Mouse (Mus musculus): ENCODE measurements around the gene Antxr2. TPM values are rescaled to one million over a fixed set of nuclear protein-coding genes. Genes with fewer than 3 reads are reported as not detected.

The Antxr2 gene
- total and polyA plus RNA-seq, 3 experiments = 4.3 to 5.0 TPM; not detected in 1

GRCm38 (mm10) chr5:97967044-97967443 lies 63.8 kb downstream of the Antxr2 start:
- no peak overlapping the region for H3K27ac ChIP-seq (ENCODE audit: control insufficient read depth, low read depth, low read length)
- no peaks in the 10 kb centered on the region for H3K27me3 ChIP-seq (ENCODE audit: control insufficient read depth in 1 of 2, insufficient read depth in 2 of 2, low read length in 2 of 2)
- DNase-seq (ENCODE audit: low read depth, low spot score) = no peak
- no peaks in the 10 kb centered on the region for H3K36me3 ChIP-seq (ENCODE audit: control insufficient read depth in 1 of 2, insufficient read depth in 2 of 2, low read length in 2 of 2)
- no peaks in the 10 kb centered on the region for H3K79me2 ChIP-seq (ENCODE audit: control insufficient read depth, insufficient read depth, low read length, poor library complexity)
- no peaks in the 10 kb centered on the region for H3K4me1 ChIP-seq (ENCODE audit: control insufficient read depth in 1 of 2, insufficient read depth in 2 of 2, low read length in 2 of 2)
- TF ChIP-seq E2F4 (IDR thresholded peaks at IDR 0.05; ENCODE audit: borderline replicate concordance, low read depth, low read length) (no peak), ELF1 (IDR thresholded peaks at IDR 0.05; ENCODE audit: low read depth, low read length) (no peak), GABPA (IDR thresholded peaks at IDR 0.05; ENCODE audit: low read depth, low read length) (no peak), MEF2A (IDR thresholded peaks at IDR 0.05; ENCODE audit: extremely low read depth, insufficient replicate concordance, low read depth, low read length, poor library complexity, severe bottlenecking) (no peak), SIN3A (IDR thresholded peaks at IDR 0.05; ENCODE audit: low read length) (no peak), CHD1 (IDR thresholded peaks at IDR 0.05; ENCODE audit: low read depth, low read length) (no peak)
- H3K4me3 ChIP-seq (ENCODE audit: control insufficient read depth in 1 of 2, insufficient read depth in 1 of 2, low read depth in 2 of 2, low read length in 2 of 2) = no peak overlapping the region
- H3K9me3 ChIP-seq (replicated peaks; ENCODE audit: insufficient read depth, low read length) = no peaks in the 10 kb centered on the region
- no peak overlapping the region for H3K9ac ChIP-seq (ENCODE audit: control insufficient read depth, low read depth, low read length, poor library complexity, severe bottlenecking)

GRCm38 (mm10) chr5:97966101-97966500 lies 64.7 kb downstream of the Antxr2 start:
- TF ChIP-seq ZNF384 (IDR thresholded peaks at IDR 0.05; ENCODE audit: low read depth, low read length) = no peak
- TF ChIP-seq ELF1 (IDR thresholded peaks at IDR 0.05; ENCODE audit: low read depth, low read length) = no peak
- no peak for TF ChIP-seq USF2 (IDR thresholded peaks at IDR 0.05; ENCODE audit: borderline replicate concordance in 1 of 2, insufficient read depth in 1 of 2, low read depth in 1 of 2, low read length in 2 of 2)
- TF ChIP-seq SIN3A (IDR thresholded peaks at IDR 0.05; ENCODE audit: low read length) = no peak
- TF ChIP-seq ZKSCAN1 (IDR thresholded peaks at IDR 0.05; ENCODE audit: low read depth, low read length) = no peak
- TF ChIP-seq POLR2AphosphoS5 (IDR thresholded peaks at IDR 0.05; ENCODE audit: borderline replicate concordance, low read depth, low read length) = no peak
- no peak for TF ChIP-seq MAZ (IDR thresholded peaks at IDR 0.05; ENCODE audit: low read depth, low read length)
- TF ChIP-seq MYB (IDR thresholded peaks at IDR 0.05; ENCODE audit: low read depth, low read length) = no peak
- TF ChIP-seq CTCF (IDR thresholded peaks at IDR 0.05 in 2 of 3, conservative IDR thresholded peaks at IDR 0.05 in 1 of 3; ENCODE audit: control insufficient read depth in 1 of 3, insufficient read depth in 1 of 3, low read depth in 2 of 3, low read length in 3 of 3, poor library complexity in 1 of 3, severe bottlenecking in 1 of 3) = no peak
- TF ChIP-seq MEF2A (IDR thresholded peaks at IDR 0.05; ENCODE audit: extremely low read depth, insufficient replicate concordance, low read depth, low read length, poor library complexity, severe bottlenecking) = no peak
- DNase-seq (ENCODE audit: low read depth, low spot score) = no peak
- H3K9me3 ChIP-seq (replicated peaks; ENCODE audit: insufficient read depth, low read length) = no peaks in the 10 kb centered on the region
- H3K27me3 ChIP-seq (ENCODE audit: control insufficient read depth in 1 of 2, insufficient read depth in 2 of 2, low read length in 2 of 2) = no peaks in the 10 kb centered on the region
- H3K27ac ChIP-seq (ENCODE audit: control insufficient read depth, low read depth, low read length) = no peak overlapping the region
- H3K79me2 ChIP-seq (ENCODE audit: control insufficient read depth, insufficient read depth, low read length, poor library complexity) = no peaks in the 10 kb centered on the region
- H3K4me3 ChIP-seq (ENCODE audit: control insufficient read depth in 1 of 2, insufficient read depth in 1 of 2, low read depth in 2 of 2, low read length in 2 of 2) = no peak overlapping the region
- H3K36me3 ChIP-seq (ENCODE audit: control insufficient read depth in 1 of 2, insufficient read depth in 2 of 2, low read length in 2 of 2) = no peaks in the 10 kb centered on the region
- no peak overlapping the region for H3K9ac ChIP-seq (ENCODE audit: control insufficient read depth, low read depth, low read length, poor library complexity, severe bottlenecking)
- no peaks in the 10 kb centered on the region for H3K4me1 ChIP-seq (ENCODE audit: control insufficient read depth in 1 of 2, insufficient read depth in 2 of 2, low read length in 2 of 2)

GRCm38 (mm10) chr5:97964444-97964843 lies 66.4 kb downstream of the Antxr2 start:
- H3K4me3 ChIP-seq (ENCODE audit: control insufficient read depth in 1 of 2, insufficient read depth in 1 of 2, low read depth in 2 of 2, low read length in 2 of 2) = no peak overlapping the region
- no peaks in the 10 kb centered on the region; a peak in 1 of 4 replicates for H3K4me1 ChIP-seq (ENCODE audit: control insufficient read depth in 1 of 2, insufficient read depth in 2 of 2, low read length in 2 of 2)
- TF ChIP-seq SMC3 (IDR thresholded peaks at IDR 0.05; ENCODE audit: low read depth, low read length) (no peak), MAX (IDR thresholded peaks at IDR 0.05; ENCODE audit: low read length) (no peak), NRF1 (IDR thresholded peaks at IDR 0.05; ENCODE audit: insufficient read depth, low read depth, low read length, poor library complexity, severe bottlenecking) (no peak), E2F4 (IDR thresholded peaks at IDR 0.05; ENCODE audit: borderline replicate concordance, low read depth, low read length) (no peak), CHD2 (IDR thresholded peaks at IDR 0.05; ENCODE audit: low read length) (no peak), GABPA (IDR thresholded peaks at IDR 0.05; ENCODE audit: low read depth, low read length) (no peak), ZC3H11A (IDR thresholded peaks at IDR 0.05; ENCODE audit: low read depth, low read length) (no peak), ZKSCAN1 (IDR thresholded peaks at IDR 0.05; ENCODE audit: low read depth, low read length) (no peak), HCFC1 (IDR thresholded peaks at IDR 0.05; ENCODE audit: low read depth, low read length) (no peak), MXI1 (IDR thresholded peaks at IDR 0.05; ENCODE audit: low read depth, low read length) (no peak), ELF1 (IDR thresholded peaks at IDR 0.05; ENCODE audit: low read depth, low read length) (no peak), KAT2A (conservative IDR thresholded peaks at IDR 0.05; ENCODE audit: low read depth, low read length) (no peak), POLR2A (IDR thresholded peaks at IDR 0.05; ENCODE audit: control insufficient read depth in 1 of 2, insufficient read depth in 1 of 2, low read depth in 1 of 2, low read length in 2 of 2, poor library complexity in 1 of 2) (no peak), NELFE (IDR thresholded peaks at IDR 0.05; ENCODE audit: low read depth, low read length) (no peak), EP300 (IDR thresholded peaks at IDR 0.05; ENCODE audit: low read depth in 1 of 2, low read length in 2 of 2) (no peak), POLR2AphosphoS5 (IDR thresholded peaks at IDR 0.05; ENCODE audit: borderline replicate concordance, low read depth, low read length) (no peak), USF2 (IDR thresholded peaks at IDR 0.05; ENCODE audit: borderline replicate concordance in 1 of 2, insufficient read depth in 1 of 2, low read depth in 1 of 2, low read length in 2 of 2) (no peak)
- H3K36me3 ChIP-seq (ENCODE audit: control insufficient read depth in 1 of 2, insufficient read depth in 2 of 2, low read length in 2 of 2) = peaks cover 0 to 9% of the 10 kb centered on the region in 2 experiments; a peak in 3 of 4 replicates
- H3K9me3 ChIP-seq (replicated peaks; ENCODE audit: insufficient read depth, low read length) = no peaks in the 10 kb centered on the region
- no peak overlapping the region for H3K27ac ChIP-seq (ENCODE audit: control insufficient read depth, low read depth, low read length)
- no peak overlapping the region for H3K9ac ChIP-seq (ENCODE audit: control insufficient read depth, low read depth, low read length, poor library complexity, severe bottlenecking)
- H3K27me3 ChIP-seq (ENCODE audit: control insufficient read depth in 1 of 2, insufficient read depth in 2 of 2, low read length in 2 of 2) = no peaks in the 10 kb centered on the region
- no peak for DNase-seq (ENCODE audit: low read depth, low spot score)
- no peaks in the 10 kb centered on the region for H3K79me2 ChIP-seq (ENCODE audit: control insufficient read depth, insufficient read depth, low read length, poor library complexity)
